Mouse (Mus musculus): ENCODE data around the gene 2810408A11Rik.

Gene 2810408A11Rik

DNA sequence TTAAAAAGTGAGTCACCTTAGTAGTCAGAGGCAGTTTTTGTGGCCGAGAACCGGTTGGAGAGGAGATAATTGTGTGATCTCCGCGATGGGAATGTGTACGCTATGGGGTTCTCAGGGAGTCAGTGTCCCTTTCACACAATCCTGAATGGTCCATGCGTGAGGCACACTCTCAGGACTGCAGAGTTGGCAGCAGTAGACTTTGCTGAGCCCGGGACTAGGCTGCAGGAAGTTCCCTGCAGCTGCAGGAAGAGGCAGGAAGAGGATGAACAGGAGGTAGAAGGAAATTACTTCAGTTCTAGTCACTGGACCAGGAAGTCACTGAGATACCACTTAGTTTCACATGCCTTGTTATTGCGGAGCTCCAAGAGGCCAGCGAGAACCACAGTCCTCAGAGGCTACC lies 51.7 kb downstream of the 2810408A11Rik start:
- no peak for DNase-seq (ENCODE audit: extremely low spot score)

DNA sequence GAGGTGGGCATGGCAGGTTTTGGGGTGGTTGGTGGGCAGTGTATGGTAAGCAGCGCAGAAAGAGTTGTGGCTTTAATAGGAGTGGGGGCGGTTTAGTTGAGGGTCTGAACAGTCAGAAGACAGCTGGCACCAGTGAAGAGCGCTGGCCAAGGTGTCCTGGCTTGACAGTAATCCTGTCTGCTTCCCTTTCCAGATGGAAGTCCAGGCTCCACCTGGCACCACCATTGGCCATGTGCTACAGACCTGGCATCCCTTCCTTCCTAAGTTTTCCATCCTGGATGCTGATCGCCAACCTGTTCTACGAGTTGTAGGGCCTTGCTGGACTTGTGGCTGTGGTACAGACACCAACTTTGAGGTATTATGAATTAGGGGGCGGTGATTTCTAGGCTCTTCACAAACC lies 52.8 kb downstream of the 2810408A11Rik start:
- no peak for DNase-seq (ENCODE audit: extremely low spot score)
